Mouse (Mus musculus) T-helper 2 cell (primary cell): ENCODE data around the gene Rnf150.
"Not testable (repeated sequence)": the region's sequence is repeated elsewhere in the genome, so short reads cannot be mapped to it uniquely, and the experiment has no call there.

Experiments
- in situ Hi-C: fragments of 300-600 bp; cut with MboI, MseI; formaldehyde crosslinking; loops from one replicate; pipeline ENCODE4 v1.15.1; 2025; ENCODE audit warnings: high pct_unique_total_duplicates

Gene Rnf150

DNA sequence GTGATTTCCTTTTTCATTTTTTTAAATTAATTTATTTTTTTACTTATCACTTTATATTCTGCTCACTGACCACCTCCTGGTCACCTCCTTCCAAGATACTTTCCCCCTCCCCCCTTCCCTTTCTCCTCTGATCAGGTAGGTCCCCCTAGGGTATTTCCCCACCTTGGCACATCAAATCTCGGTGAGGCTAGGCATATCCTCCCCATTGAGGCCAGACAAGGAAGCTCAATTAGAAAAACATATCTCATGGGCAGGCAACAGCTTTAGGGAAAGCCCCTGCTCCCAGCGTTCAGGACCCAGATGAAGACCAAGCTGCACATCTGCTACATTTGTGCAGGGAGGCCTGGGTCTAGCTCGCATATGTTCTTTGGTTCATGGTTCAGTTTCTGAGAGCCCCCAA, 211.1 kb downstream of the Rnf150 start:
- in situ Hi-C loops, result no loop called here

- in situ Hi-C loops, result no loop called here
Measured at GRCm38 (mm10) chr8:83076621-83077020, 213.5 kb downstream of the Rnf150 start.

DNA sequence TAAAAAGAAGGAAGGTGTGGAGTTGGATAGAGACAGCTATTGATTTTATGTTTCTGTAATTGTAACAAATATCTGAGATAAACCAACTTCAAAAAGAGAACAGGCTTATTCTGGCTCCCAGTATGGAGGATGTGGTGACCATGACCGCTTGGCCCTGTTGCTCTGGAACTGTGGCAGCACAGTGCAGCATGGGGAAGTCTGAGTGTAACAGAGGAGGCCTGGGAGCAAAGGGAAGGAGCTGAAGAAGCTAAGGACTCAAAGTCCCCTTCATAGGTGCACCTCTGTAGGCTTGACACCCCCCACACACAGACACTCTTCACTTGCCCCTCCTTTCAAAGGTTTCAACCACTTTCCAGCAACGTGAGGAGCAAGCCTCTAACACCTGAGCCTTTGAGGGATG, 214.2 kb downstream of the Rnf150 start:
- in situ Hi-C loops, result no loop called here

- in situ Hi-C loops, result no loop called here
Measured at GRCm38 (mm10) chr8:83078701-83079533, 215.8 kb downstream of the Rnf150 start.

DNA sequence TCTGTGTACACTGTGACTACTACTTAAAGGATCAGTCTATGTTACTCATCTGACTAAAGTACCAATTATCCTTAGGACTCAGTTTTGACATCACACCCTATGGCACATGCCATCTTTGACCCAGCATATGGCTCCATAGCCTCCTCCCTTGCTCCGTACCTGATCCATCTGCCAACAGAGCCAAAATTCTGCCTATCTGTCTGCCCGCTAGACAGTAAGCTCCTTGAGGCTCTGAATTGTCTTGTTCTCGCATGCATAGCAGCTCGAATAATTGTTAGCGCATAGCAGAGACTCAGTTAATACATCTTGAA, 216.3 kb downstream of the Rnf150 start:
- in situ Hi-C loops, result no loop called here

DNA sequence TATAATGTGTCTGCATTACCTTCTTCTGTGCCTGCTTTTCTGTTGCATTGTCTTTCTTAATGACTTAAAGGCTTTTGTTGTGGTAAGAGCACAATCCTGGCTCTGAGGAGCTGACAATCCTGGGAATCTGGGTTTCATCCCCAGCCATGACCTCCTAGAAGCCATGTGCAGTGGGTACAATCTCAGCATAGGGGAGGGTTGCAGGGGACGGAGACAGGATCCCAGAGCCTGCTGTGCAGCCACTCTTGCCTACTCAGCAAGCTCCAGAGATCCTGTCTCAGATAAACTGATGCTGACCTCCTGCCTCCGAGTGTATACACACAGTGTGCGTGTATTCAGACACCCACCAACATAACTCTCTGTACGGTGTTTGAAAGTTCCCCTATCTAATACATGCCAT, 218.1 kb downstream of the Rnf150 start:
- in situ Hi-C loops, result no loop called here

GRCm38 (mm10) chr8:83081806-83082205, 218.7 kb downstream of the Rnf150 start:
- in situ Hi-C loops, result not testable (repeated sequence)

DNA sequence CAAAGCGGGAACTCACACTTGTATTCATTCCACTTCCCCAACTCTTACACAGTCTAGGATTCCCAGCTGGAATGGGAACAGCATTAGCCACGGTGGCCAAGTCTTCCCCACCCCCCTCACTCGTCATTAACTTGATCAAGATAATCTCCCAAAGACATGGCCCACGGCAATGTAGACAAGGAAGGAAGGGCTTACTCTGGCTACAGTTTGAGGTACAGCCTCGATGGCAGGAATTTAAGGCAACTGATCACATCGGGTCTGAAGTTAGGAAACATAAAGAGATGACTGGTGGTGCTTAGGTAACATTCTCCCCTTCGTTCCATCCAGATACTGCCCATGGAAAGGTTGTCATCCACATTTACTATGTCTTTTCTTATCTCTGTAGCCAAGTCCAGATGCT, 219.1 kb downstream of the Rnf150 start:
- in situ Hi-C loops, result no loop called here

DNA sequence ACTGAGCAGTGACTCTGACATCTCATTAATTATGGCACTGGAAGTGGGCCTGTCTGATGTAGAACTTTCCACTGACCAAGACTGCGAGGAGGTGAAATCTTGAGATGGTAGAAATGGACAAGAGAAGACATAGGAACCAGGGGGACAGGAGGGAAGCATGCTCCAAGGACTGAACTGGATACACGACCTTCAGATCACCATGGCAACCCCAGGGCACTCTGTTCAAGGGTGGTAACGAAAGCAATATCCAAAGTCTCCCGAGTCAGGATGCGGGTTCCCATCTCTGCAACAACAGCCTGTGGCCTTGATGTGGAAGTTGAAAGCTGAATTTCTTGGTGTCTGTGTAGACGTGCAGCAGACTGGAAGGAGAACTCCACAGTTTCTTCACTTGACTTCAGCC, 220.3 kb downstream of the Rnf150 start:
- in situ Hi-C loops, result no loop called here

- in situ Hi-C loops, result no loop called here
Measured at GRCm38 (mm10) chr8:83085581-83085980, 222.4 kb downstream of the Rnf150 start.

GRCm38 (mm10) chr8:83086625-83087024, 223.5 kb downstream of the Rnf150 start:
- in situ Hi-C loops, result no loop called here

GRCm38 (mm10) chr8:83087604-83088003, 224.4 kb downstream of the Rnf150 start:
- in situ Hi-C loops, result no loop called here

- in situ Hi-C loops, result no loop called here
Measured at GRCm38 (mm10) chr8:83088156-83088555, 225.0 kb downstream of the Rnf150 start.

- in situ Hi-C loops, result no loop called here
Measured at GRCm38 (mm10) chr8:83089336-83089986, 226.3 kb downstream of the Rnf150 start.

DNA sequence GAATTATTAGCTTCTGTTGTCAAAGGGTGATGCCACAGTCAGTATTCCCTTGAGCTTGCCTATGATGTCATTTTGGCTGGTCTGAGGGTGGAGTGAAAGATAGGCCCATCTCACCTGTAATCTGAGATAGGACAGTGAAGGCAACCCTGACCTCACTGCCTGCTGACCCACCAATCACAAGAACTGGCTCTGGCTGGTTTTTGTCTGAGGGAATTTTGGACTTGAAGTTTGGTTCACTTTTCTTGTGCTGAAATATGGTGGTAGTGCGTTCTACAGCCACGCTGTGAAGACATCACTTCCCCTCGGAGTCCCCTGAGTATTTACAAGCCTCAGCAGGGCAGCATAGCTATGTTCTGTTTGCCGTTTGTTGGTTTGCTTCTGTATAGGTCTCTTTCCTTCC, 227.3 kb downstream of the Rnf150 start:
- in situ Hi-C loops, result loop anchor here (5.0 kb wide), 1 partner anchor 228 kb away; the partner anchor contains the start of gene Rnf150

- in situ Hi-C loops, result no loop called here
Measured at GRCm38 (mm10) chr8:83100041-83100440, 236.9 kb downstream of the Rnf150 start.

DNA sequence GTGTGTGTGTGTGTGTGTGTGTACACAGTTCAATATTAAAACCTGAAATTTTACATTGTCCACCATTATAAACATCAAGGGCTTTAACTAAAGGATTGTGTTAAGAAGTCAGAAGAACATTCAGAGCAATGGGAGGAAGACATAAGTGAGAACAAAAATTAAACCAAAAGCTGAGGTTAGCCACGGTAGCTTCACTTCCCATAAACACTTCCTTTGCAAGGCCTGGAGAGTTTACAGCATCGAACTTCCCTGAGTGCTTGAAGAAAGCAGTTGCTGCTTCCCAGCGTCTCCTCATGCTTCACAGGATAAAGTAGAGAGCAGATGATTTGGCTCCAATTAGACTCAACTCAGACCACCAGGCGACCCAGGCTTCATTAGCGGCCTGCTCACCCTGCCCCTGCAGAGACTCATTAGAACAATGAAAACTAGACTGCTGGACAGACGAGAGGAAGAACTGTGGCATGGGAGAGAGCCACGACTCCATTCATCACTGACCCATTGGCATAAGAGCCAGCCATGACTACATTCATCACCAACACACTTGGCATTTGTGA, 239.9 kb downstream of the Rnf150 start:
- in situ Hi-C loops, result no loop called here

DNA sequence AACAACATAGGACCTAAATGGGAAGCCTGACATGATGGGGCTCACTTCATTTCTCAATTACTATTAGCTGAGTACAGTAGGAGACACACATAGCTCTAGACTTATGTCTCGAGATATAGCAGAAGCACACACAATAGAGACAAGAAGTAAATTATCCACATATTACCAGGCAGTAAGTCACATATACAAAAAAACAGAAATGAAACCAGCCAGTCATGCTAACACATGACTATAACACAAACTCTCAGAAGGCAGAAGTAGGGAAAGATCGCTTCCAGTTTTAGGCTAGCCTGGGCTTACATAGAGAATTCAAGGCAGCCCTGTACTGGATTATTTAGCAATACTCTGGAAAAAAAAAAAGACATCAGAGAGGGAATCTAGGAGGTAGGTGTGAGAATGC, 240.8 kb downstream of the Rnf150 start:
- in situ Hi-C loops, result no loop called here

DNA sequence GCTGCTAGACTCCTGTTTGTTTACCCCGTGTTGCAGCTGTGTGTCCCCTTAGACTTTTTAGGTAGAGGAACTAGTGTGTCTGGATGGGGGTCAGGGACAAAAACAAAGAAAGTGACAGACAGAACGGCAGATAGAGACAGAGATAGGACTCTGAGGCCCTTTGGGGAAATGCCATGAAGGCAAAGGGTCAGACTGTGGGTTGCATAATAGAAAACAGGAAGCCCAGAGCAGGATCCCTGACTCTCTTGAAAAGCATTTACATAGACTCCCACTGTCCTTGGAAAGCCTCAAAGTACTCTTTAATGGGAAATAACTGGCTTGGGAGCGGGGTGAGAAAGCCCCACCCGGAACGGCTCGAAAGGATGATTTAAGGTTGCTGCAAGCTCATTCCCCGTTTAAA, 246.6 kb downstream of the Rnf150 start:
- in situ Hi-C loops, result no loop called here

DNA sequence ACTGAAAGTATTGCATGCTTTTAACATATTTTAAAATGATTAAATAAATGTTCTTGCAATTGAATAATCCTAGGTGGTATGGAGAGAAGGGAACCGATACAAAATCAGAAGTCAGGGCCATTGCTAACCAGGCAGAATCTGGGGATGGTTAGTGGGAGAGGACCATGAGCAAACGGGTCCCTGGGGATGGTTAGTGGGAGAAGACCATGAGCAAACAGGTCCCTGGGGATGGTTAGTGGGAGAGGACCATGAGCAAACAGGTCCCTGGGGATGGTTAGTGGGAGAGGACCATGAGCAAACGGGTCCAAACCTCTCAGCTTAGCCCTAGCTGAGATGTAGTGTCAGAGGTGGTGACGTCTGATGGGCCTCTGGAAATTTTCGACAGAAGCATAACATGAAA, 247.0 kb downstream of the Rnf150 start:
- in situ Hi-C loops, result no loop called here

GRCm38 (mm10) chr8:83135086-83135485, 271.9 kb downstream of the Rnf150 start:
- in situ Hi-C loops, result no loop called here

GRCm38 (mm10) chr8:83140068-83140467, 276.9 kb downstream of the Rnf150 start:
- in situ Hi-C loops, result no loop called here

GRCm38 (mm10) chr8:83140701-83141111, 277.6 kb downstream of the Rnf150 start:
- in situ Hi-C loops, result no loop called here
